In genomic region chr6:57329394-57329793, GRCm38 (mm10) we compare ENCODE assay signal across 43 mouse cellular contexts. TPM values are rescaled to one million over a fixed set of nuclear protein-coding genes. Genes with fewer than 3 reads are reported as not detected.
"Had no signal": no experiment of that assay in that cellular context is flagged by ENCODE, and none has a peak within 500 bp of the region (broad histone marks: within the 10 kb centered on the region; RNA-seq: fewer than 3 reads in every experiment).

Vmn1r16 (minus strand) TSS chr6:57329494.

- H3K27me3 ChIP-seq: heart, embryonic 12.5 days; heart, embryonic 13.5 days; heart, embryonic 15.5 days; hindbrain, embryonic 12.5 days; hindbrain, embryonic 13.5 days; hindbrain, embryonic 15.5 days; intestine, embryonic 15.5 days; kidney, embryonic 15.5 days had no signal

- H3K36me3 ChIP-seq: heart, embryonic 10.5 days; heart, embryonic 12.5 days; heart, embryonic 13.5 days; heart, embryonic 15.5 days; hindbrain, embryonic 10.5 days; hindbrain, embryonic 12.5 days; hindbrain, embryonic 13.5 days; hindbrain, embryonic 15.5 days; intestine, embryonic 15.5 days; kidney, embryonic 15.5 days had no signal

- H3K9ac ChIP-seq: heart, embryonic 12.5 days; heart, embryonic 13.5 days; heart, embryonic 15.5 days; hindbrain, embryonic 12.5 days; hindbrain, embryonic 13.5 days; hindbrain, embryonic 14.5 days; hindbrain, embryonic 15.5 days; intestine, embryonic 15.5 days; kidney, embryonic 15.5 days had no signal

- H3K9me3 ChIP-seq: heart, embryonic 10.5 days; heart, embryonic 15.5 days; hindbrain, embryonic 12.5 days; hindbrain, embryonic 13.5 days; hindbrain, embryonic 15.5 days; intestine, embryonic 15.5 days; kidney, embryonic 15.5 days had no signal

- ATAC-seq: hindbrain, embryonic 16.5 days; hindbrain, postnatal 0 days; inflammation-experienced regulatory T-cells, adult 6 months; intestine, embryonic 15.5 days; intestine, embryonic 16.5 days; intestine, postnatal 0 days had no signal

- H3K4me3 ChIP-seq: heart, embryonic 10.5 days; heart, embryonic 12.5 days; heart, embryonic 13.5 days; heart, embryonic 15.5 days; hindbrain, embryonic 10.5 days; hindbrain, embryonic 12.5 days; hindbrain, embryonic 13.5 days; hindbrain, embryonic 15.5 days; intestine, embryonic 15.5 days; kidney, embryonic 15.5 days; layer of hippocampus, adult 2 months had no signal

- H3K27ac ChIP-seq: heart, embryonic 10.5 days; heart, embryonic 13.5 days; heart, embryonic 15.5 days; hindbrain, embryonic 10.5 days; hindbrain, embryonic 12.5 days; hindbrain, embryonic 13.5 days; hindbrain, embryonic 14.5 days; hindbrain, embryonic 15.5 days; hindbrain, postnatal 0 days; intestine, embryonic 15.5 days; kidney, embryonic 15.5 days; kidney, postnatal 0 days; layer of hippocampus, adult 2 months had no signal

- DNase-seq: heart, postnatal 10 days; heart, postnatal 14 days; heart, postnatal 36 days; heart, postnatal 4 days; kidney, adult 11 months; kidney, adult 18-20 months; kidney, adult 2 months; kidney, adult 8-10 months; kidney, adult 9 months; kidney, postnatal 10 days; kidney, postnatal 14 days; kidney, postnatal 25 days; kidney, postnatal 36 days; kidney, postnatal 4 days; layer of hippocampus, adult 9-11 months; layer of hippocampus, postnatal 36 days had no signal

- H3K4me1 ChIP-seq: heart, embryonic 10.5 days; heart, embryonic 12.5 days; heart, embryonic 13.5 days; heart, embryonic 15.5 days; hindbrain, embryonic 10.5 days; hindbrain, embryonic 12.5 days; hindbrain, embryonic 13.5 days; hindbrain, embryonic 15.5 days; intestine, embryonic 15.5 days; kidney, embryonic 15.5 days had no signal

- H3K4me2 ChIP-seq: heart, embryonic 11.5 days; heart, embryonic 12.5 days; heart, embryonic 13.5 days; heart, embryonic 15.5 days; hindbrain, embryonic 12.5 days; hindbrain, embryonic 13.5 days; hindbrain, embryonic 14.5 days; hindbrain, embryonic 15.5 days; intestine, embryonic 15.5 days; kidney, embryonic 15.5 days had no signal

RNA-seq across cellular contexts. Expression of gene Vmn1r16, which starts in this region (rescaled TPM):
- polyA plus RNA-seq: heart, embryonic 10.5 days; heart, embryonic 11.5 days; heart, embryonic 12.5 days; heart, embryonic 13.5 days; heart, embryonic 14.5 days; heart, embryonic 15.5 days; heart, embryonic 16.5 days; heart, postnatal 0 days; hindbrain, embryonic 10.5 days; hindbrain, embryonic 11.5 days; hindbrain, embryonic 12.5 days; hindbrain, embryonic 13.5 days; hindbrain, embryonic 14.5 days; hindbrain, embryonic 15.5 days; hindbrain, embryonic 16.5 days; hindbrain, postnatal 0 days; inflammation-experienced regulatory T-cells, adult 6 months; intestine, embryonic 14.5 days; intestine, embryonic 15.5 days; intestine, embryonic 16.5 days; intestine, postnatal 0 days; kidney, adult 2 months; kidney, embryonic 14.5 days; kidney, embryonic 15.5 days; kidney, embryonic 16.5 days; kidney, postnatal 0 days; large intestine, adult 2 months had no signal
